Mouse (Mus musculus) layer of hippocampus, postnatal 36 days (tissue): ENCODE data around the gene Rnf43. TPM values are rescaled to one million over a fixed set of nuclear protein-coding genes. Genes with fewer than 3 reads are reported as not detected.

ENCODE experiments used
- DNase-seq, 2 experiments: peaks; one replicate each; pipeline ENCODE4 v3.0.0; 2022
- total RNA-seq, 2 experiments: library from RNA; stranded (reverse); gene quantifications; 2 replicates each; pipeline ENCODE4 v1.2.3; 2021

The Rnf43 gene
- total RNA-seq, 2 experiments from 2014 or later: 2.0 to 2.6 TPM

GRCm38 (mm10) chr11:87678545-87678944, 16.0 kb downstream of the Rnf43 start:
- DNase-seq: no peak

- no peak for DNase-seq
Measured at GRCm38 (mm10) chr11:87678976-87679375, 16.5 kb downstream of the Rnf43 start.

- no peak for DNase-seq
Measured at GRCm38 (mm10) chr11:87680786-87681185, 18.3 kb downstream of the Rnf43 start.

DNA sequence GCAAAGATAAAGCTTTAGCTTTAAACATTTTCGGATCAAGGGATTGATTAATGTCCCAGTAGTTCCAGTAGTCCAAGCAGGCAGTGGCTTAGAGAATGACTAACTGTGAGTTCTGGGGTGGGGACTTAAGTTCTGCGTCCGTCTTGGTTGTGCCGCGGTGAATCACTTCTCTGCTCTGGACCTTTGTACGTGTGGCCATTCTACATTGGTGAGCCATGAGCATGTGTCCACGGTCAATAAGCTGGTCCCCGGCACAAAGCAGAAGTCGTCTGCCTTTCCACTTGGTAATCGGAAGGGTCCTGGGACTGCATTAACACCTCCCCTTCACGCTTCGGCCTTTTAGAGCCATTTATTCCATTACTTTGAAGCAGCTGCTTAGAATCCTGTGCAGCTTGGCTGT, 19.6 kb downstream of the Rnf43 start:
- DNase-seq: no peak

DNA sequence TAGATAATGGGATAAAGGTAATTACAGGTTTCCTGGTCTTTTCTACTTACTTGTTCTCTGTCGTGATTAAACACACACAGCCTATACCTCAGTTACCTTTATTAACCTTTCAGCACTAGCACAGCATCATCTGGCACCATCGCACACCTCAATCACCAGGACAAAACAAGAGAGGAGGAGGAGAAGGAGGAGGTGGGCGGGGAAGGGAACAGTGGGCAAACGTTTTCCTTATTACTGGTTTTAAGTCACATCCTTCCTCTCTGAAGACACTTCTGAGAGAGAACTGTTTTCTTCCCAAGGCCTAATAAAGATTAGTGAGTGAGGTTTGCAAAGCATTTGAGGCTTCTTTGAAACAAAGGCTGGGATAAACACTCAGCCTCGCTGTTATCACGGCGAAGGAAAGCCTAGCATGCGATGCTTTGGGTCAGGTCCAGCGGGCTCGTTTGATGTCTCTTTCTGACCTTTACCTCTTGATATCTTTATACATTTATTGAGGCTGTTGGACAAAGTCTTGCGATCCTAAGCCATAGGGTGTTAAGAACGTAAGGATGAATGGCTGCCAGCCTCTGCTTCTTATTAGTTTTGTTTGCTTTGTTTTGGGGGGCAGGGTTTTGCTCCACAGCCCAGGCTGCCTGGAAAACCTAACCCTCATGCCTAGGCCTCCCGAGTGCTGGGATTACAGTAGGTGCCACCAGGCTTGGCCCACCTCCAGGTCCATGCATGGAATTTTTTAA, 20.5 kb downstream of the Rnf43 start:
- no peak for DNase-seq

- no peak for DNase-seq
Measured at GRCm38 (mm10) chr11:87686407-87686806, 23.9 kb downstream of the Rnf43 start.

DNA sequence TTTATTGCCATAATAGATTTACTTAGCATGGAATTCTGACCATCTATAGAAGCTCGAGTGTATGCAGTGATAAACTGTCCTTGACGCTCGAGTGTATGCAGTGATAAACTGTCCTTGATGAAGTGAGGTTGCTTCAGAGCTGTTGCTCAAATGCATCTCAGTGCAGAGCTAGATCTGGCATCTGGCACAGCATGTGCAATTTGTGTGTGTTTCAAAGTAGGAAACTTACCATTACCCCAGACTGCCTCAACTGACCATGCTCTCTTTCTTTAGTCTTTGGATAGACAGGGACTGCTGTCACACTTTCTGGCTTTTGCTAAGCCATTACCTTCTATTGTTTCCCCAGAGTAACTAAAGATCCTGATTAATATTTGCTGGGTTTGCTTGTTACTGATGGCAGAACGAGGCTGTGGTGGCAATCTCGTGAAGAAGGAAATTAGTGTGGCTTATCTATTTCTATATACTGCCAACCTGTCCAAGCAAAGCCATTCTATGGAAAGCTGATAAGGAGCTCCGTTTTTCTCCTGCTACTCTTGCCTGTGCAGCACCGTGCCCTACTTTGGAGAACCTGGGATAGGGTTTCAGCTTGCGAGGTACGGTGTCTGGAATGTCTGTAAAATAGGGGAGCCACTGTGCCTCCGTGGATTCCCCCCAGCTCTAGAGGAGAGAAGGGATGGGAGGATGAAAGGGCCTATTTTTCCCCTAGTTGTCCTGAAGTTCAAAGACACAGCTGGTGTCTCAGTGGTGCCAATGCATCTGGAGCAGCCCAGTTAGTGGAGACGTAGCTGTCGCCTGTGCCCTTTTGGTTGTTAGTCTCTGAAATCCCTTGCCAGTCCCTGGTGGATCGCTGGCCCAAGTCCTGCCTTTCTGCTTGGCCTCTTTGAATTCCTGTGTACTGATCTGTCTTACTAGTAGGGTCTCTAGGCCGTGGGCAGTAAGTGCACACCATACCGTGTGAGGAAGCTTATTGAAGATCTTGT, 25.0 kb downstream of the Rnf43 start:
- peak in 1 of 2 experiments; percentile 9 for DNase-seq

- no peak for DNase-seq
Measured at GRCm38 (mm10) chr11:87688478-87689203, 26.1 kb downstream of the Rnf43 start.

DNA sequence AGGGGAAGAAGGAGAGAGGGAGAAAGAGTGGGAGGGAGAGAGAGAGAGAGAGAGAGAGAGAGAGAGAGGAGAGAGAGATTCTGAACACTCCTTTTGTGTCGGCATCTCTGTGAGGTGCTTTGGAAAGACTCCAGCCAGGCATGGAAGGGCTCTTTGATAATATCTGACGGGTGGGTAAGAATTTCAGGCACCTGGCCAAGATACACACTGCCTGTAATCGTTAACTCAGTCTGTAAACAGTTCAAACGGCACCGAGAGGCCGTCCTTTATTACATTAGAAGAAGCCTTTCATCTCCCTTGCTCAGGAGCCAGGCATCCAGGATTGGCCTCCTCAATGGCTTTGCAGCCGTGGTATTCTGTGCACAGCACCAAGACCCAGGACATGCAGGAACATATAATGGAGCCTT, 26.9 kb downstream of the Rnf43 start:
- DNase-seq: no peak

DNA sequence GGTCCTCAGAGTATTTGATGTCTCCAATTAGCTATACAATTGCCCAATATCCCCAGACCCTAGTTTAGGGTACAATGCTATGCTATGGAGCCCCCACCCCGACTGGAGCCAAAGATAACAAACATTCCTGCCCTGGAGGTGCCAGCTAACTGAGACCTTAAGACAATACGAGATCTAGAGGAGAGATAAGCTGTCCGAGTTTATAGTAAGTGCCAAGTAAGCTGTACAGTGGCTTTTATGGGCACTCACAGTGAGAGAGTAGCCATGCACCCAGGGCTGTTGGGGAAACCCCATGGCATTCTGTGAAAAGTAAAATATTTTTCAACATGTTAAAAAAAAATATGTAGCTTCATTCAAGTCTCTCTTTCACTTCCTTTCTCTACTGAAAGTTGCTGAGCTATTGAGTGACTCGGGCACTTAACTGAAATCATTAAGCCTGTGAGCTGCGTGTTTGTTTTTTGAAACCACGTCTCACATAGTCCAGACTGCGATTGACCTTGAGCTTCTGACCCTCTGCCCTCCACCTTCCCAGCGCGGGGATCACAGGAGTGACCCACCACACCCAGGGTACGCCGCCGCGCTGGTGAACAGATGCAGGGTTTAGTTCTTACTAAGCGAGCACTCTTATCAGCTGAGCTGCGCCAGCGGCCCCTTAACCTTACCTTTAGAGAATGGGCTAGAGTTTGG, 27.7 kb downstream of the Rnf43 start:
- DNase-seq: no peak

DNA sequence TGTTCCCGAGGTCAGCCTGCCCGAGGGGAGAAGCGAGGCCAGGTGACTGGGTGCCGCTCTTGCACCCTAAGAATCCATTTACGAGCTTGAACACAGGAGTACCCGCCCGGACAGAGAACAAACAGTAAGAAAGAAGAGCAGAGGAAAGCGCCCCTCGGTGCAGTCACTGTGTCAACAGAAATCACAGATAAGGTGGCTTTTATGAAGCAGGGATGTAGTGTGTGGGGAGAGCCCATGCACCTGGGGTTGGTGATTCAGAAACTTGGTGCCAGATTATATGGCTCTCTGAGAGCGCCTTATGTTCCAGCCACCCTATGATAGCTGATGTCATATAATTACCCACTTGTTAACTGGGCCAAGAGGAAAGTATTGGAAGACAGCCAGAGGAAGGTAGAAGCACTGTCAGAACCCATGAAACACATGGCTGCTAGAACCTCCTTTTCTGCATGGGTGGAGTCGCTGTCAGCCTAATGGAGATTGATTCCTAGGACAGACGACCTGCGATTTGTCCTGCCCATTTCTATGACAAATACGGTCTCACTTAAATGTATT, 34.7 kb downstream of the Rnf43 start:
- no peak for DNase-seq

DNA sequence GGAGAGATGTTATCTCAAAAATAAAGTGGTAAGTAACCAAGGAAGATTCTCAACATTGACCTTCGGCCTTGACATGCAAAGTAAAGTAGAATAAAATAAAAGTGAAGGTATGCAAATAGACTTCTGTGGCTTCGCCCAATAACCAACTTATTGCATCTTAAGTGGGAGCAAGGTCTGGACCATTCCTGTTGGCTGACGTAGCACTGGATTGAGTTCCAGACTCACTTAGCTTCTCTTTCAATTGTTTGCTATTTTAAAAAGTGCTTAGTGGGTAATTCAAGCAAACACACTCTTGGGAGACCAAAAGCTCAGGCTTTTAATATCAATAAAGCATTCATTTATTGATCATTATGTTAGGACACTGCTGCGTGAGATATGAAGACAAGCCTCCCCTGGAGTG, 35.6 kb downstream of the Rnf43 start:
- no peak for DNase-seq

DNA sequence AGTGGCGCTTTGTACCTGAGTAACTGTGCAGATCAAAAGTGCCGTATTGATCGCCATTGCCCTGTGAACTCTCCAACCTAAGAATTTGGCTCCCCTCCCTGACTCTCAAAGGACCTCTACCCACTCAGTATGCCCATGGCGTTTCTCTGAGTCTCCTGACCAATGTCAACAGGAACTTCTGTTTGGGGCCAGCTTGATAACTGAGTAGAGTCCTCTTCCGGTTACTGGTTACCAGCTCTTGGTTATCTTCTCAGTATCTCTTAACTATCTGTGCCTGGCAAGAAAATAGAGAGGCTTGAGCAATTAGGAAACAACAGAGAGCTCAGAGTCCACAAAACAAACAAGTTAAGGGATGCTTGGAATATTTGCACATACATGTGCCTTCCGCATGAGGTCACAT, 38.6 kb downstream of the Rnf43 start:
- DNase-seq: no peak

DNA sequence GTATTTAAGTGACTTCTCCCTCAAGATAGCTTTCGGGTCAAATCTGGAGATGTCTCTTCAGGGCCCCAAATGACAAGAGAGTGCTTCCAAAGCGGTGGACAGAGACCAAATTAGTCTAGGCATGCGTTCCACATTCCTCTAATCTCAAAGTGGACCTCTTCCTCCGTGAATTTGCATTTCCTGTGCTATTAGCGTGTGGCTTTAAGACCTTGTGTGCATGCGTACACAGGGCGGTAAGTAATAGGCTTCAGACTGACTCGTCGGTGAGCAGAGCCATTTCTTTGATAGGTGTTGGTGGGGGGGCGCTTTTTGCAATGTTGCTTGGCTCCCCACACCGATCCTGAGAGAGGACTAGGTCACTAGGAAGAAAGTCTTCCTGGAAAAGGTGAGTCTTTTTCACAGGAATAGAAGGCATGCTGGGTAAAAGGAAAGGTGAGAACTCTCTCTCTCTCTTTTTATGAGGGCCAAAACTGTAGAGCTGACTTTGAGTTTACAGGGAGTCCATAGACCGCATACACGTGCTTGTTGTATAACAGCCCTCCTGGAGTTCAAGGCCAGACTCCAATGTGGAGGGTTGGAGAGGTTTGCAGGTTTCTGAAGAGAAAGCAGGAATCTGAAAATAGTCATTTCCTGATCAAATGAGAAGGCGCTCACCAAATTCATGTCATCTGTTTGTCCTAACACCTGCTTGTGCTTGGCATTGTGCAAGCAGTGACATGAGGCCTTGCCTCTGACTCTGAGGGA, 39.5 kb downstream of the Rnf43 start:
- no peak for DNase-seq

DNA sequence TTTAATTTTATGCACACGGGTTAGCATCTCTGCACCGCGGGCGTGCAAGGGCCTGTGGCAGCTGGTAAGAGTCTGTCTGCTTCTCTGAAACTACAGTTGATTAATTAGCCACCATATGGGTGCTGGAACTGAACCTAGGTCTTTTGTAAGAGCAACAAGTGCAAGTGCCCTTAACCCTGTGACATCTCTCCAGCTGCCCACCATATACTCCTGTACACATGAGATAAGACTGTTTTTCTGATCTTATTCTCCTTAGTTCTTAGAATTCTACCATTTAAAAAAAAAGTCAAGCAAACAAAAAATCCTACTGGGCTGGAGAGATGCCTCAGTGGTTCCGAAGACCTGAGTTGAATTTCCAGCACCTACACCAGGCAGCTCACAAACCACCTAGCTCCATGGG, 41.1 kb downstream of the Rnf43 start:
- DNase-seq: no peak

- DNase-seq: no peak
Measured at GRCm38 (mm10) chr11:87704289-87704688, 41.8 kb downstream of the Rnf43 start.

DNA sequence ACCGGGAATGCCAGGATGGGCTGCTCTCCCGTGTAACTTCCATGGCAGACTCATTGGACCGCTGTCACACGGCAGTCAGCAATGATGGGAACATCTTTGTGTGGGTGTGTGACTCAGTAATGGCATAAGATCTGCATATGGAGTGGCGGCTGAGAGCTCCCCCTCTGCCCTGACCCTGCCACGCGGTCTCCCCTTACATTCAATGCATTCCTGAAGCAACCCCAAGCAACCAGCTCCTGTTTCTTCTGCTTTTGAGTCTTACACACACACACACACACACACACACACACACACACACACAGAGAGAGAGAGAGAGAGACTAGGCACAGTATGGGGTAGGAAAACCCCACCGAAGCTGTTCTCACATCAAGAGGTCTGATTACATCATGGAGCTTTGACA, 45.0 kb downstream of the Rnf43 start:
- no peak for DNase-seq

DNA sequence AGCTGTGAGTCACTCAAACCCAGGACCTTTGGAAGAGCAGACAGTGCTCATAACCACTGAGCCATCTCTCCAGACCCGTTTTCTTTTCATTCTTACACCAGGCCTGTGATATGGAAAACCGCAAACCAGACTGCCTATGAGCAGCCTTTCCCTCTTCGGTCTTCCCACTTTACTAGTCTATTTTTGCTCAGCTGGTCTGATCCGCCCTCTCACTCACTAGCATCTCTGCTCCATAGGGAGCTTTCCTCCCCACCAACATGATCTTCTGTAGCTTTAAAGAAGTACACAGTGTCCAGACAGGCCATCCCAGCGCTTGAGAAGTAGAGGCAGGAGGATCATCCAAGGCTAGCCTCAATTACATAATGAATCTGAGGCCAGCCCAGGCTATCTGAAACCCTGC, 46.5 kb downstream of the Rnf43 start:
- DNase-seq: no peak

- DNase-seq: no peak
Measured at GRCm38 (mm10) chr11:87709513-87710261, 47.2 kb downstream of the Rnf43 start.

DNA sequence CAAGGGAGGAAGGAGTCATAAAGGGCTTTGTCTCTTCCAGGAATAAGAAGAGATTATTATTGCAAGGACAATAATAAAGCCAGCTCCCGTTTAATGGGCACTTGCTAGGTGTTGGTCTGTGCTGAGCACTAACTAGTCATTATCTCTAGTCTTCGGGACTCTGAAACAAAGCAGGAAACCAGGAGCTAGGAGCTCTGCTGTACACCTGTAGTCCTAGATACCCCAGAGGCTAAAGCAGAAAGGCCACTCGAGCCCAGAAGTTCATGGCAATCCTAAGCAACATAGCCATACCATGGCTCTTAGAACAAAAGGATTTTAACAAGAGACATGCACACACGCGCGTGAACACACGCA, 47.7 kb downstream of the Rnf43 start:
- DNase-seq: no peak

GRCm38 (mm10) chr11:87712188-87712587, 49.7 kb downstream of the Rnf43 start:
- no peak for DNase-seq
